Mouse (Mus musculus): Measurements from ENCODE around the gene Uqcr10. TPM values are rescaled to one million over a fixed set of nuclear protein-coding genes. Genes with fewer than 3 reads are reported as not detected.
A peak's percentile ranks its signal among the peaks of the same experiment; 100 is the strongest.

Gene Uqcr10
- 1,000 to 10,000 TPM; 1,571 to 1,600 TPM for total RNA-seq (2021)

- DNase-seq: peak; percentile 92 to 95
- intact Hi-C loops (cut with DNase I): no loop called here
These were observed at the start of gene Uqcr10, which contains the start of gene Zmat5 for GRCm38 (mm10) chr11:4704072-4704964. TSS of gene Uqcr10 (minus strand) at chr11:4704342. TSS of gene Zmat5 (plus strand) at chr11:4704678.

DNA sequence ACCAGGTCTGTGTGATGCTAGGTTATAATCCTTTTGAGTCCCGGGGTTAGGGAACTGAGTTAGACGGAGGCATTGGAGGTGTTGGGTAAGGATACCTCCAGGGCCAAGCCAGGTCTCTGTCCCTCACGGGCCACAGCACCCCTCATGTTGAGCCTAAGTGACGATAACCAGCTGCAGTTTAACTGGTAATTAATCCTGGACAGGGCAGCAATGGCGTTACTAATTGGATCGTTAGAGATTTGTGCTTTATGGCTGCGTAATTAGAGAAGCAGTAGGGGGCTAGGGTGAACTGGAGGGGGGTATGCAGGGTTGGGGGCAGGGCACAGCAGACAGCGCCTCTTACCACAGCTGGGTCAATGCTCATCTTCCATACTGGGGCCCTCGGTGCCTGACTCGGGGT lies 48.7 kb upstream of the Uqcr10 start:
- intact Hi-C loops (cut with DNase I): no loop called here
- DNase-seq: no peak

DNA sequence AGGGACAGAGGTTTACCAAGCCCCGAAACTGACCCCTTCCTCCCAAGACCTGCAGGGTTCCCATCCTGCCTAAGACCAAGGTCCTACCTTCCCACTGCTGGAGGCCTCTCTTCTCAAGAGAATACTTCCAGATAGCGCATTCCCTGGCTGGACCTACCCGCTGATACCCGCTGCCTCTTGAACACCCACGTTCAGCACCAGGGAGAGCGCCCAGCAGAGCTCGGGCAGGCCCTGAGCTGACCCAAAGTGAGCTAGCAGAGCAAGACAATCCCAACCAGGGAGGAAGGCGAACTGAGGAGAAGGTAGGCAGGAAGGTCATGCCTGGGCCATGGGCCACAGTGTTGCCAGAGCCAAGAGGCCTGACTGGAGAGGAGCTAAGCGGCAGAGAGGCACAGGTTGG lies 46.1 kb upstream of the Uqcr10 start:
- intact Hi-C loops (cut with DNase I): no loop called here
- DNase-seq: peak; percentile 54 to 58

- no peak for DNase-seq
- intact Hi-C loops (cut with DNase I): no loop called here
These were observed 43.1 kb upstream of the Uqcr10 start for GRCm38 (mm10) chr11:4747285-4747684.

- DNase-seq: no peak
- intact Hi-C loops (cut with DNase I): no loop called here
These were observed 42.6 kb upstream of the Uqcr10 start, which contains the start of gene Cabp7 for GRCm38 (mm10) chr11:4746733-4747132. TSS of gene Cabp7 (minus strand) at chr11:4746778.

GRCm38 (mm10) chr11:4745969-4746368 lies 41.8 kb upstream of the Uqcr10 start:
- no peak for DNase-seq
- intact Hi-C loops (cut with DNase I): no loop called here

DNA sequence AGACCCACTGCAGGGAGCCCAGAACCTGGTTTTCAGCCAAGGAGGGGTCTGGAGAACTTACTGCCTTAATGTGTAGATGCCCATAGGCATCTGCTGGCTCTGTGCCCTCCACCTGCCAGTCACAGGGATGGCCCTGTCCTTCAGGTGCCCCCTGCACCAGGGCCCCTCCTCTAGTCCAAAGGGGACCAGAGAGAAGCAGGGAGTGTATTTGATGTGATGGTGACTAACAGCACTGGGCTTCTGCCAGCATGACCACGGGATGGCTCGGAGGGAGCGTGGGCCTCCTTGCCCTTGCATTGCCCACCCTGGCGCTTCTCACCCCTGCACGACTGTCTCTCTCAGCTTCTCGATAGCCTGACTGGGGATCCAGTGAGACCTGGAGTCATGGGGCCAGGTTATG lies 40.5 kb upstream of the Uqcr10 start:
- intact Hi-C loops (cut with DNase I): no loop called here
- DNase-seq: no peak

GRCm38 (mm10) chr11:4740785-4741184 lies 36.6 kb upstream of the Uqcr10 start:
- DNase-seq: no peak
- intact Hi-C loops (cut with DNase I): no loop called here

DNA sequence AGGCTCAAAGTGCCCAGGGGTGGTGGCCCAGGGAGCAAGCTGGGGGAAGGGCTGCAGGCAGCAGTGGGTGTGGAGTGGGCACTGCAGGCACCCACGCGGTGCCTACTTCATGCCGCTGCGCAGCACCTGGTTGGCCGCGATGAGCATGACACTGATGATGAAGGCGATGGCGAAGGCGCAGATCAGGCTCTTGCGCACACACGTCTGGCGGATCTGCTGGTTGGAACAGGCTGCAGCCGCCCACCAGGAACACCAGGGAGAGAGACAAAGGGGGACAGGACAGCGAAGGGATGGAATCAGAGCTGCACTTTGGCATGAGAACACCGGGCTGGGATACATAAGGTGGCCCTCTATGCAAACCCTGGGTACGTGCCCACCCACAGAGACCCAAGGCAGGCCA lies 34.6 kb upstream of the Uqcr10 start:
- intact Hi-C loops (cut with DNase I): no loop called here
- DNase-seq: no peak

- DNase-seq: no peak
These were observed 33.5 kb upstream of the Uqcr10 start for GRCm38 (mm10) chr11:4737682-4738081.

GRCm38 (mm10) chr11:4736355-4736754 lies 32.2 kb upstream of the Uqcr10 start:
- DNase-seq: no peak
- intact Hi-C loops (cut with DNase I): no loop called here

More at GRCm38 (mm10) chr11:4737682-4738081, 33.5 kb upstream of the Uqcr10 start:
- intact Hi-C loops (cut with DNase I): no loop called here

DNA sequence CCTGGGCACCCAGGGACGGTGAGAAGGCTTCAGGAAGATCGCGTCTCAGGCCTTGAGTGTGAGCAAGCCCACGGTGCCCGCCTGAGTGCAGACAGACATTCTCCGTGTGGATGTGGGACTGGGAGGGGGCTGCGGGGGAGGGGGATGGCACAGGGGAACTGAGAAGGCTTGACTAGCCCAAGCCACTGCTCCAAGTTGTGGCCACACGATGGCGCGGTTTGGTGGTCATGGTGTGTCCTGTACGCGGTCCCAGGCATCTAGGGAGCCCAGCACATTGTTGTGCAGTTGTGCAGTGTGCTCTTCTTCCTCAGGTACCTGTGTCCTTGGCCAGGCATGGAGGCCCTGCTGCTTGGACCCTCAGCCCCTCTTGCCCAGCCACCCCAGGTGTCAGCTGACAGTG lies 30.0 kb upstream of the Uqcr10 start:
- intact Hi-C loops (cut with DNase I): no loop called here
- DNase-seq: no peak

DNA sequence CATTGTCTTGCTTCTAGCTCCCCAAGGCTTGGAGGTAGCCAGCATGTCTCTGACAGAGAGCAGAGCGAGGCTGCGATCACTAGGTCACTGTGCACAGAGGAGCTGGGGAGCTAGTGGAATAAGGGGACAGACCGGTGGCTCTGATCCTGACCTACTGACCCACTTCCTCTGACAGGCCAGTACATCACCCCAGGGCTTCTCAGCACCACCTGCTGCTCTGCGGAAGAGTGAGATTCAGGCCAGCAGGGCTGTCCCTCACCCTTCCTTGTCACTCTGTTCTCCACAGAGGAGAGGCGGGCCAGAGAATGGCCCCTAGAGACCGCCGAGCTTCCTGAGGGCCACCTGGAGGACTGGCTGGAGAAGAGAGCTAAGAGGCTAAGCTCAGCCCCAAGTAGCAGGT lies 27.6 kb upstream of the Uqcr10 start:
- intact Hi-C loops (cut with DNase I): no loop called here
- no peak for DNase-seq

GRCm38 (mm10) chr11:4730913-4731312 lies 26.8 kb upstream of the Uqcr10 start:
- DNase-seq: no peak
- intact Hi-C loops (cut with DNase I): no loop called here

- DNase-seq: no peak
- intact Hi-C loops (cut with DNase I): no loop called here
These were observed 26.0 kb upstream of the Uqcr10 start for GRCm38 (mm10) chr11:4730096-4730495.

DNA sequence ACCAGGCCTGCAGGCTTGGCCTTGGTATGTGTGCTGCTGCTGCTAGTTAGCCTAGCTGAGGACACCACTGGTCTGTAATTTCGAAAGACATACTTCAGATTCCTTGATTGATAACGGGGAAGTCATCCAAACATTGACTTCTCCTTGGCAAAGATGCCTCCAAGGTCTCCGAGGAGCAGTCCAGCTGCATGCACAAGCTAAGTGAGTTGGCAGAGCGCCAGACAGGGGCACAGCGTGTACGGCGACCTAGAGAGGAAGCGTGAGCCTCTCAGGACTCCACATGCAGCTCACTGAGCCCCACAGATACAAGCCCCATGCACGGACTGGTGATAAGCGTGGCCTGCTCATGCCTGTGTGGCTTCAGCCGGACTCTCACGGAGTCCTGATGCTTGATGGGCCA lies 25.5 kb upstream of the Uqcr10 start:
- DNase-seq: peak in 1 of 2 experiments; percentile 15
- intact Hi-C loops (cut with DNase I): no loop called here

GRCm38 (mm10) chr11:4721728-4722127 lies 17.6 kb upstream of the Uqcr10 start:
- intact Hi-C loops (cut with DNase I): no loop called here
- DNase-seq: no peak

- DNase-seq: no peak
- intact Hi-C loops (cut with DNase I): no loop called here
These were observed 16.9 kb upstream of the Uqcr10 start for GRCm38 (mm10) chr11:4720900-4721580.

GRCm38 (mm10) chr11:4720393-4720792 lies 16.3 kb upstream of the Uqcr10 start:
- intact Hi-C loops (cut with DNase I): no loop called here
- no peak for DNase-seq

DNA sequence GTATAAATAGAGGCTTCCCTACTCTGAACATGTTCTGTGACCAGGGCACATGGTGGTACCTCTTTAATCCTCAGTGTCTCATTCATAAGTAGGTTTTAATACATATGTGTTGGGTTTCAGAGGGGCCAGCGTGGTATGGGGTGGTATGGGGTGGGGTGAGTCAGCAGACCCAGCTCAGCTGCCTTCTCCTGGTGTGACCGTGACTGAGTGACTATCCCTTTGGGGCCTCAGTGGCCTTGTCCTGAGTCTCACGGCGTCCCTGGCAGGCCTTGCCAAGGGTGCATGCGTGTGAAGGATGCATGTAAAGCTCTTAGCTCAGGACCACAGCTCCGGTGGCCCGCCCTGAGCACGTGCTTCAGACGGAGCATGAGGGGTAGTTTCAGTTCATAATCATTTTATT lies 15.8 kb upstream of the Uqcr10 start:
- intact Hi-C loops (cut with DNase I): no loop called here

DNA sequence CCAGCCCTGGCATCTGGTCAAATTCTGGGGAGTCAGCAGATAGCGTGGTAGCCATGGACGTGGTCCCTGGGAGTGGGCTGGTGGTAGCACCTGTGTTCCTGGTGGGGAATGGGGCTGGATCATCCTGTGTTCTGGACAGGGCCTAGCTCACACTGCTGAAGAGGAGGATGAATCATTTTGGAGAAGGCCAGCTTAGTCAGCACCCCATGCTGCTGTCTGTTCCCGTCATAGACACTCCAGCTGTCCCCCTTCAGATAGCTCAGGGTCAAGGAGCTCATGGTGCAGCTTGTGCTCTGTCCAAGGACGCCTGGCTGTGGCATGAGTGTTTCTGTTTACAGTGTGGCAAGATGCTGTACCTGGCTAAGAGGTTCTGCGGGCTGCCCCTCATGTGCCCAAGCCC lies 14.4 kb upstream of the Uqcr10 start:
- intact Hi-C loops (cut with DNase I): no loop called here
- no peak for DNase-seq

More for the DNA sequence above, 15.8 kb upstream of the Uqcr10 start:
- no peak for DNase-seq

Measured in heart, postnatal 36 days (tissue).